Mouse (Mus musculus): ENCODE data around the gene Slc44a1.

Gene Slc44a1

GRCm38 (mm10) chr4:53462069-53462468 is 21.9 kb downstream of the Slc44a1 start:
- no peak for ATAC-seq (ENCODE audit: insufficient number of reproducible peaks, low FRiP score, low TSS enrichment)

GRCm38 (mm10) chr4:53462505-53463251 is 22.5 kb downstream of the Slc44a1 start:
- no peak for ATAC-seq (ENCODE audit: insufficient number of reproducible peaks, low FRiP score, low TSS enrichment)

DNA sequence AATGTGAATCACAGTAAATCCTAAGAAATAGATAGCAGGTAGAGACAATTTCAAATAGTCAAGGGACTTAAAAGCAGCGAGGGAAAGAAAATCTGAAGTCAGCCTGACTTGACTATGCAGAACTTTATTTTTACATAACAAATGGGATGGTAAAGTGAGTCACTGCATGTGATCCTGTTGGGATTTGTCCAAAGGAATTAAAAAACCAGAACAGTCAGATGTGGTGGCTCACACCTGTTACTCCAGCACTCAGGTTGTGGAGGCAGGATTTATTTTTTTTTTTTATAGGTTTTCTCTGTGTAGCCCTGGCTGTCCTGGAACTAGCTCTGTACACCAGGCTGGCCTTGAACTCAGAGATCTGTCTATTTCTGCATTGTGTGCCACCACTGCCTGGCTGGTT is 25.7 kb downstream of the Slc44a1 start:
- ATAC-seq (ENCODE audit: insufficient number of reproducible peaks, low FRiP score, low TSS enrichment) = no peak

- no peak for ATAC-seq (ENCODE audit: insufficient number of reproducible peaks, low FRiP score, low TSS enrichment)
Measured at GRCm38 (mm10) chr4:53469007-53469406, 28.8 kb downstream of the Slc44a1 start.

DNA sequence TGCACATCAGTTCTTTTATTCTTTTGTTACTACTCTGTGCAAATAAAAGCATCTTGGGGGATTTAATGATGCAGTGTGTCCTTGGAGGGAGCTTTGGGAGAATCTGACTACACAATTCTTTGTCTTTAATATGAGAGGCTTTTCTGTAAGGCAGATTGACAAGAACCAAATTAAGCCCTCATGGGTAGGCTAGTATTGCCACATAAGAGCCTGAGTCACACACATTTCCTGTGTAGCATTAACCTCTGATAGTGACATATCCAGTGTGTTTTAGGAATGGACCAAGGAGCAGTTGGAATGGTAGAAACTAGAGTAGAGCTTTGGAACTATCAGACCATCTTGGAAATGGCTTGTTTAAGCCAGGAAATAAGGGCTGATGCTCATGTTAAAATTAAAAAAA is 33.9 kb downstream of the Slc44a1 start:
- ATAC-seq (ENCODE audit: insufficient number of reproducible peaks, low FRiP score, low TSS enrichment) = no peak

GRCm38 (mm10) chr4:53475230-53475952 is 35.2 kb downstream of the Slc44a1 start:
- ATAC-seq (ENCODE audit: insufficient number of reproducible peaks, low FRiP score, low TSS enrichment) = peak; percentile 83

- no peak for ATAC-seq (ENCODE audit: insufficient number of reproducible peaks, low FRiP score, low TSS enrichment)
Measured at GRCm38 (mm10) chr4:53478644-53479043, 38.4 kb downstream of the Slc44a1 start.

DNA sequence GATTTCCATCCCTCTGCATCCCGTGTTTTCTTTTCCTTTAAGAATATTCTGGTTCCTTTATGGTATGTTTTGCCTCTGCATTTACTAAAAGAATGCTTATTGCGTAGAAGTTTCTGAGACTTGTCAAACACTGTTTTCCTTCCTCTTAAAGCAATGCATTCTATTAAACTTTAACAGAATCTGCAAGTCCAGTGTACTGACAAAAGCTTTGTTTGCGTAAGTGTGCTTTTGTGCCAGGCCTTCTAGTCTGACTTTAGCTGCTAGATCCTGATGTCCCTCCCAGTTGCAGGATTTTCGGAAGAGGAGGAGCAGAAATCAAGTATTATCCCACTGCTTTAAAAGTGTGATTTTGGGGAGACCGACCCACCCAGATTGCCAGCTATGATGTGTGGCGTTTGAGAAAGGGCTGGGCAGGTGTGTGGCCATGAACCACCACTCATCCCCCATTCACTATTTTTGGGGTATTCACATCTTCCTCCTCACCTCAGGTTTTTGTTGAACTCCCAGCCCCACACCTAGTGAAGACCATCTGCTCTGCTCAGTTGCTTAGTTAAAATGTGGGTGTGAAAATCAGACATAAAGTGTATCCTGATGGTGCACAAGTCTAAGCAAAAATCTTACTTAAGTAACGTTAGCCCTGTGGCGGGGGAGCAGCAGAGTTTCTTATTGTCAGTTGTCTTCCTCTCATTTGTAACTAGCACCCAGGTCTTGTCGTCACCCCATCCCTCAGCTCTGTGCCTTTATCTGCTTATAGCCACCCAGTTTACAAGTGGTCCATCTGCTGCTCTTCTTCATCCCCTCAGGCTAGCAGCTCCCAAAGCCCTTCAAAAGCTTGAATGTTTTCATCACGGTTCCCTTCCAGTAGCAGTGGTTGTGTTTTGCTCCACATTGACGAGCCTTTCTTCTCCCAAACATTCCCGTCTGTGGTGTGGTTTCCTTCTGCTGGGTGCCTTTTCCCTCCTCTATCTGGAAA is 47.3 kb downstream of the Slc44a1 start:
- no peak for ATAC-seq (ENCODE audit: insufficient number of reproducible peaks, low FRiP score, low TSS enrichment)

DNA sequence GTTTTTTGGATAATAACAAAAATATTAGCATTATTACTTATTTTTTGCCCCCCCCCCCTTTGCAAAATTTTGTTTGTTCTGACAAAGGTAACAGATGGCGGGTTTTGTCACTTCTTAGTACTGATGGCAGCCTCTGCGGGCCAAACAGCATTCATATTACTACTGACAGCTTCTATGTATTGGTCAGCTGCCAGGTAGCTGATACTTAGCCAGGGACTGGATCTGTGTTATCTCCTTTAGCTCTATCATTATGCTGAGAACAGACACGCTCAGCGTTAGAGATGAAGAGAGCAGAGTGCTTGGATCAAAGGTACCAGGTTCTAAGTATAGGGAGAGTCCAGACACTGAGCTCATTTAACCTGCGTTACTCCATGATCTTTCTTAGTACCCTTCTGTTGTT is 48.6 kb downstream of the Slc44a1 start:
- ATAC-seq (ENCODE audit: insufficient number of reproducible peaks, low FRiP score, low TSS enrichment) = peak; percentile 91

- ATAC-seq (ENCODE audit: insufficient number of reproducible peaks, low FRiP score, low TSS enrichment) = no peak
Measured at GRCm38 (mm10) chr4:53490371-53490770, 50.2 kb downstream of the Slc44a1 start.

- ATAC-seq (ENCODE audit: insufficient number of reproducible peaks, low FRiP score, low TSS enrichment) = no peak
Measured at GRCm38 (mm10) chr4:53491269-53491668, 51.1 kb downstream of the Slc44a1 start.

GRCm38 (mm10) chr4:53495646-53496045 is 55.4 kb downstream of the Slc44a1 start:
- ATAC-seq (ENCODE audit: insufficient number of reproducible peaks, low FRiP score, low TSS enrichment) = no peak

DNA sequence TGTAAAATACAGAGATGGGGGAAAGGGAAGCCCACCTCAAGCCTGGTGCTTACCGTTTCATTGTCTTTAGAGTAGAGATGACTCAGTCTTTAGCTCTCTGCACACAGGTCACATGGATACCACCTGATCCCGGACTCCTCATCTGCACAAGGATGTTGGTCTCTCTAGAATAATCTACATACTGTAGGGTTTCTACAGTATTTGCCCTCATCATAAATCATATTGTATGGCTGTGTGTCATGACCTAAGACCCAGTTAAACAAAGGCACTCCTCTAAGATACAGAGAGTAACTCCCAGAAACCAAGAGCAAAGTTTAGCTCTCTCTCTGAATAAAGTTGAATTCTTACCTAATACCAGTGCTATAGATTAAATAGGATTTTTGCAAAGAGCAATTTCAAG is 62.6 kb downstream of the Slc44a1 start:
- ATAC-seq (ENCODE audit: insufficient number of reproducible peaks, low FRiP score, low TSS enrichment) = no peak

DNA sequence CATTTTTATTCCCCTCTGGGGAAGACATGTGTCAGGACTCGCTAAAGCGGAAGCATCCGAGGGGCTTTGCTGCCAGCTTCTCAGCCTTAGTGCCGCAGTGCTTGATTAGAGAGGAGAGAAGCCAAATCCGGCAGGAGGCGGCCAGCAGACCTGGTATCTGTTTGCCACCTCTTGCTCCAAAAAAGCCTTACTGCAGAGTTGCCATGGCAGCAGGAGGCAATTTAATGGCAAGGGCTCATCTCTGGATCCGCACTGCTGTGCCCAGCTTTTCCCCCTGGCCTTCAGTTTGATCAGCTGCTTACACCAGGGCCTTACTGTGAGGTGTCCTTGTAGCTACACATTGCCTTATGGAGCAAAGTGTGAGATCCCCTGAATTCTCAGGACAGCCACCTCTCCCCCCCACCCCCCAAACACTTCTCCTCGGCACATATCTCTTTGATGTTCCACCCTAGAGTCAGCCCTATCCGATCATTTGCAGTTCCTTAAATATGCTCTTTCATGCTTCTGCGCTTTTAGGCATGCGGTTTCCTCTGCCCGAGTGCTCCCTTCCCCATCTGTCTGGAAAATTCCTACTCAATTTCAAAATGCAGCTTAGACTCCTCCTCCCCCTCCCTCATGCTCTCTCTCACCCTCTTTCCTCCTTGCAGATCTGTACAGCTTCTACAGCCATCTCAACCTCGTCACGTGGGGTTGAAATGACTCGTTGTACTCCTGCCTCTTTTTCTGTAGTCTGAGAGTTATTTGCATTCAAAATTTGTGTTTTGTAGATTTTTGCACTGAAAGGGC is 72.1 kb downstream of the Slc44a1 start:
- ATAC-seq (ENCODE audit: insufficient number of reproducible peaks, low FRiP score, low TSS enrichment) = peak; percentile 62

DNA sequence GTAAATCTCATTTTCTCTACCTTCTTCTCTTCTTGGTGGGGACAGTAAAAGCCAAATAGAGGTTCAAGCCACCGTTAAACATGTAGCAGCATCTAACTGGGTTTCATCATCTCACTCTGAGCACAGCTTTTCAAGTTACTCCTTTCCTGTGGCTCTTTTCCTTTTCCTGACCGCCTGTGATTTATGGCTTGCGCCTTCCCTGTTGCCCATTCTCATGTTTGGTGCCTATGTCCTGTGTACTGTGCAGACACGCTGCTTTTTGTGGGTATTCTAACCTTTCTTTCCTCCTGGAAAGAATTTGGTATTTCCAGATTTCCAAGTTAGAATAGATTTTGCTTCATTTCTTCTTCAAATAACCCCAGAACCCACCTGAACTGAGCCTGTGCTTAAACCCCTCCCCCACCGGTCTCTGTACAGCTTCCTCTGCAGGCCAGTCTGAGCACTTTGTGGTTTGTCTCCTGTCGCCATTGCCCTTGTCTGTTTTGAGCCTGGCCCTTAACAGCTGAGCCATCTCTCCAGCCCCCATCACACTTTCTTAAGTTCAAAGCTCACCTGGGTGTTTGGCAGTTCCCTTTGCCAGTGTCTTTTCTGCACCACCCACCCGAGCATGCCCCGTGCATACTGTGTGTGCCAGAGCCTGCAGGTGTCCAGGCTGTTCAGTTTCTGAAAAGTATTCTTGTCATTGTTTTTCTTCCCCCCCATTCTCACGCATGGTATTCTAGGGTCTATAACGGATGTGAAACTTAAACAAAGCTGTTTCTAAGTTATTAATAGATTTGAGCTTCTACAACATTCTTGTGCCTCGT is 73.3 kb downstream of the Slc44a1 start:
- ATAC-seq (ENCODE audit: insufficient number of reproducible peaks, low FRiP score, low TSS enrichment) = no peak

DNA sequence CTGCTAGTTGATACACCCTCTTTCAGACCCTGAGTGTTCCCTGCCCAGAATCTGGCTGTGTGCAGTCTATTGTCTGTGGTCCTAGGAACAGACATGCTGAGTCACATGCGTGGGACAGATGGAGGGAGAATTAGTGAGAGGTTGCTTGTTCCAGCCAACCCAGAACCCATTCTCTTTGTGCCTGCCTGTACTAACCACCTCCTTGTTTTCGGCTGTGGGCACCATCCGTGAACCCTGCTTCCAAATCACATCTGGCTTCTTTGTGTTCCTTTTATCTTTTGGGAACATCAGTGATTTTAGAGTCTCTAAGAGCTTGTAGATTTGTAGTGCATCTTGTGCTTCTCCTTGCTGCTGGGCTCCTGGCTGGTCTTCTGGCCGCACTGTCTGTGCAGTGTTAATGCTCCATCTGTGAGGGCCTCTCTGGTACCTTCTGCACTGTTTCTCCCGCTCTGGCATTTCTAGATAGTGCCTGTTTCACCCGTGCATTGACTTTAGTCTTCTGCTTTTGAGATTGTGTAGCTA is 75.9 kb downstream of the Slc44a1 start:
- ATAC-seq (ENCODE audit: insufficient number of reproducible peaks, low FRiP score, low TSS enrichment) = peak; percentile 74

DNA sequence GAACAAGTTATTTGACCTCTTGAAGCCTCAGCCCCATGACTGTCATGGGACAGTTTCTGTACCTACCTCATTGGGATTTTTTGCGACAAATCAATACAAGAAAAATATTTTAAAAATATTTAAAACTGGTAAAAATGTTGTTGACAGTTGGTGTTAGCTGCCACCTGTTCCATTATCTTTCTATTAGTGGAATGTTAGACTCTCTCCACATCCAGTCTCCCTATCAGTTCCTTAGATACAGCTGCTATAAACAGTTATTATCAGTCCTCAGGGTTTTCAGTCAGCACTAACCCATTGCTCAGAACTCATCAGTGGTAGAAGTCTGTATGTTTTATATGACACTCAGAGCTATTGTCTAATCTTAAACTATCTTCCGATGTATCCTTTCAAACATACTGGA is 79.2 kb downstream of the Slc44a1 start:
- no peak for ATAC-seq (ENCODE audit: insufficient number of reproducible peaks, low FRiP score, low TSS enrichment)

- ATAC-seq (ENCODE audit: insufficient number of reproducible peaks, low FRiP score, low TSS enrichment) = no peak
Measured at GRCm38 (mm10) chr4:53521028-53521427, 80.8 kb downstream of the Slc44a1 start.

DNA sequence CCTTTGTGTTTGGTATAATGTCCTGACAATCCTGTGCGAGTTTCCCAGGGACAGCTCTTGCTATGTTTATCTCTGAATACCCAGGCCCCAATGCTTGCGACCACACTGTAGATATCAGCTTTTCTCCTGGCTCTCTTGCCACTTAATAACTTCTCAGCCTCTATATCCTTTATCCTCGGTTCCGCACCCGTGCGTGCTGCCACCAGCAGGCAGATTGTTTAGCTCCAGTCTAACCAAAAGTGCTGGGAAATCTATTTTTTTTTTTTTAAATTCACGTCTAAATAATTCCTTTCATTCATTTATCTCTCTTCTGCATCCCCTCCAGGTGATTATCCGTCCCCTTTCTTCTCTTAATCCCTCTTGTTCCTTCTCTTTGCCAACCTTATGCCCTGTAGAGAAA is 82.4 kb downstream of the Slc44a1 start:
- no peak for ATAC-seq (ENCODE audit: insufficient number of reproducible peaks, low FRiP score, low TSS enrichment)
